Mouse (Mus musculus): Measurements from ENCODE around the gene Syt6. TPM values are rescaled to one million over a fixed set of nuclear protein-coding genes. Genes with fewer than 3 reads are reported as not detected.
"Not testable (repeated sequence)": the region's sequence is repeated elsewhere in the genome, so short reads cannot be mapped to it uniquely, and the experiment has no call there.

Gene Syt6
- polyA plus RNA-seq, 1 experiment from 2014 or later, result 0.62 TPM

- H3K4me3 ChIP-seq (ENCODE audit: low read length), result no peak overlapping the region
- 66% methylated on average over 7 of the region's 7 CpGs for WGBS
- no peaks in the 10 kb centered on the region for H3K9me3 ChIP-seq (ENCODE audit: control insufficient read depth, low read length)
- no peak for ATAC-seq
- H3K4me2 ChIP-seq (ENCODE audit: low read depth, low read length), result no peak overlapping the region
- H3K27ac ChIP-seq (ENCODE audit: low read length), result no peak overlapping the region
- no peaks in the 10 kb centered on the region for H3K36me3 ChIP-seq (ENCODE audit: control insufficient read depth, insufficient read depth, low read length)
- H3K9ac ChIP-seq (ENCODE audit: low read depth, low read length), result no peak overlapping the region
- no peaks in the 10 kb centered on the region for H3K27me3 ChIP-seq (replicated peaks; ENCODE audit: control insufficient read depth, insufficient read depth, low read length)
- no peaks in the 10 kb centered on the region for H3K4me1 ChIP-seq (ENCODE audit: control insufficient read depth, insufficient read depth, low read length)
These were observed 58.1 kb downstream of the Syt6 start for GRCm38 (mm10) chr3:103633124-103633523.

GRCm38 (mm10) chr3:103633831-103634230, 58.8 kb downstream of the Syt6 start:
- ATAC-seq, result no peak
- H3K36me3 ChIP-seq (ENCODE audit: control insufficient read depth, insufficient read depth, low read length), result no peaks in the 10 kb centered on the region
- H3K9me3 ChIP-seq (ENCODE audit: control insufficient read depth, low read length), result no peaks in the 10 kb centered on the region
- no peaks in the 10 kb centered on the region for H3K4me1 ChIP-seq (ENCODE audit: control insufficient read depth, insufficient read depth, low read length)
- WGBS, result 63% methylated on average over 4 of the region's 4 CpGs
- no peak overlapping the region for H3K27ac ChIP-seq (ENCODE audit: low read length)
- no peak overlapping the region for H3K4me3 ChIP-seq (ENCODE audit: low read length)
- H3K9ac ChIP-seq (ENCODE audit: low read depth, low read length), result no peak overlapping the region
- no peaks in the 10 kb centered on the region for H3K27me3 ChIP-seq (replicated peaks; ENCODE audit: control insufficient read depth, insufficient read depth, low read length)
- H3K4me2 ChIP-seq (ENCODE audit: low read depth, low read length), result no peak overlapping the region

DNA sequence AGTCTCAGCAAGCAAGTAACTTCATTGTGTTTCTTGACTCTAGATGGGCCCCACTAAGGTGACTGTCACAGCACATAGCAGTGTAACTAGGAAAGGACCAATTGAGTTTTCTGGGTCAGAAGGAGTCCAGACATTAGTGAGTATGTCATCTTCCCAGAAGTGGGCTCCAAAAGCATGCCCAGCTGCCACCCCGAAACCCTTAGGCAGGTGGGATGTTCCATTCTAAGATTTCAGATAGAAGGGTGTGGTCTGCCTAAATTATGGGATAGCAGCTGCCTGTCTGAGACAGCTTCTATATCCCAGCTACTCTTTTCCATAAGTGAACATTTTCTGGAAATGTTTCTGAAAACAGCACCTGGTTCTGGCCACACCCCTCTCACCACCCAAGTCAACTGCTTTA, 59.2 kb downstream of the Syt6 start:
- Histone ChIP-seq H3K4me2 (ENCODE audit: low read depth, low read length) (no peak overlapping the region), H3K4me1 (ENCODE audit: control insufficient read depth, insufficient read depth, low read length) (no peaks in the 10 kb centered on the region), H3K9ac (ENCODE audit: low read depth, low read length) (no peak overlapping the region), H3K9me3 (ENCODE audit: control insufficient read depth, low read length) (no peaks in the 10 kb centered on the region), H3K36me3 (ENCODE audit: control insufficient read depth, insufficient read depth, low read length) (no peaks in the 10 kb centered on the region), H3K27me3 (replicated peaks; ENCODE audit: control insufficient read depth, insufficient read depth, low read length) (no peaks in the 10 kb centered on the region), H3K4me3 (ENCODE audit: low read length) (no peak overlapping the region), H3K27ac (ENCODE audit: low read length) (no peak overlapping the region)
- 89% methylated on average over 1 of the region's 1 CpGs for WGBS
- no peak for ATAC-seq

- Histone ChIP-seq H3K9me3 (ENCODE audit: control insufficient read depth, low read length) (no peaks in the 10 kb centered on the region), H3K27me3 (replicated peaks; ENCODE audit: control insufficient read depth, insufficient read depth, low read length) (no peaks in the 10 kb centered on the region), H3K4me2 (ENCODE audit: low read depth, low read length) (no peak overlapping the region), H3K4me3 (ENCODE audit: low read length) (no peak overlapping the region), H3K9ac (ENCODE audit: low read depth, low read length) (no peak overlapping the region), H3K27ac (ENCODE audit: low read length) (no peak overlapping the region), H3K36me3 (ENCODE audit: control insufficient read depth, insufficient read depth, low read length) (no peaks in the 10 kb centered on the region), H3K4me1 (ENCODE audit: control insufficient read depth, insufficient read depth, low read length) (no peaks in the 10 kb centered on the region)
- WGBS, result 87% methylated on average over 1 of the region's 1 CpGs
- ATAC-seq, result no peak
These were observed 62.6 kb downstream of the Syt6 start for GRCm38 (mm10) chr3:103637641-103638040.

- no peak overlapping the region for H3K9ac ChIP-seq (ENCODE audit: low read depth, low read length)
- no peak overlapping the region for H3K27ac ChIP-seq (ENCODE audit: low read length)
- no peaks in the 10 kb centered on the region for H3K9me3 ChIP-seq (ENCODE audit: control insufficient read depth, low read length)
- no peaks in the 10 kb centered on the region for H3K36me3 ChIP-seq (ENCODE audit: control insufficient read depth, insufficient read depth, low read length)
- no peaks in the 10 kb centered on the region for H3K27me3 ChIP-seq (replicated peaks; ENCODE audit: control insufficient read depth, insufficient read depth, low read length)
- H3K4me3 ChIP-seq (ENCODE audit: low read length), result no peak overlapping the region
- 66% methylated on average over 8 of the region's 8 CpGs for WGBS
- H3K4me1 ChIP-seq (ENCODE audit: control insufficient read depth, insufficient read depth, low read length), result no peaks in the 10 kb centered on the region
- no peak overlapping the region for H3K4me2 ChIP-seq (ENCODE audit: low read depth, low read length)
- ATAC-seq, result no peak
These were observed 65.3 kb downstream of the Syt6 start for GRCm38 (mm10) chr3:103640226-103640803.

DNA sequence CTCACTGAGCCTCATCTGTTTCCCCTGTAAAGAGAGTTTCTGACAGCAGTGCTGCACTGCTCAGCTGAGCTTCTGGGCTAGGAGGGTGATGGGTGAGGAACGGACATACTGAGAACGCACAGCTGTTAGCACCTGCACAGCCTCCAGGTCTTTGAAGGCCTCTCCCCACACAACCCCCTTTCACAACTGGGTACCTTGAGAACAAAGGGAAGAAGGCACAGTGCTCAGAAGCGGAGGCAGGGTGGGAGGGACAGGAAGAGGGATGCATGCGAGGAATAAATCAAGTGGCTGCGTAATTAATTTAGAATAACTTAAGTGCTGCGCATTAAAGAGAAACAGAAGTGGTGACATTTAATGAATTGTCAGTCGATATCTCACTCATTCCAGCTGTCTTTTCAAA, 66.3 kb downstream of the Syt6 start:
- no peak overlapping the region for H3K4me2 ChIP-seq (ENCODE audit: low read depth, low read length)
- H3K4me3 ChIP-seq (ENCODE audit: low read length), result no peak overlapping the region
- 46% methylated on average over 7 of the region's 7 CpGs for WGBS
- no peak for ATAC-seq
- H3K36me3 ChIP-seq (ENCODE audit: control insufficient read depth, insufficient read depth, low read length), result no peaks in the 10 kb centered on the region
- H3K4me1 ChIP-seq (ENCODE audit: control insufficient read depth, insufficient read depth, low read length), result no peaks in the 10 kb centered on the region
- no peak overlapping the region for H3K9ac ChIP-seq (ENCODE audit: low read depth, low read length)
- H3K27me3 ChIP-seq (replicated peaks; ENCODE audit: control insufficient read depth, insufficient read depth, low read length), result no peaks in the 10 kb centered on the region
- no peaks in the 10 kb centered on the region for H3K9me3 ChIP-seq (ENCODE audit: control insufficient read depth, low read length)
- no peak overlapping the region for H3K27ac ChIP-seq (ENCODE audit: low read length)

GRCm38 (mm10) chr3:103645968-103646367, 70.9 kb downstream of the Syt6 start, which contains the start of gene Atg4a-ps:
TSS of gene Atg4a-ps (minus strand) at chr3:103646068.
- H3K36me3 ChIP-seq (ENCODE audit: control insufficient read depth, insufficient read depth, low read length); H3K4me2 ChIP-seq (ENCODE audit: low read depth, low read length); H3K4me3 ChIP-seq (ENCODE audit: low read length); H3K9ac ChIP-seq (ENCODE audit: low read depth, low read length); H3K27me3 ChIP-seq (replicated peaks; ENCODE audit: control insufficient read depth, insufficient read depth, low read length); H3K9me3 ChIP-seq (ENCODE audit: control insufficient read depth, low read length); ATAC-seq; H3K27ac ChIP-seq (ENCODE audit: low read length); H3K4me1 ChIP-seq (ENCODE audit: control insufficient read depth, insufficient read depth, low read length): not testable (repeated sequence)
- WGBS, result 84% methylated on average over 2 of the region's 2 CpGs

- 72% methylated on average over 11 of the region's 11 CpGs for WGBS
- ATAC-seq, result no peak
- H3K27ac ChIP-seq (ENCODE audit: low read length), result no peak overlapping the region
These were observed 72.3 kb downstream of the Syt6 start for GRCm38 (mm10) chr3:103647164-103647867.

GRCm38 (mm10) chr3:103648486-103648885, 73.5 kb downstream of the Syt6 start:
- H3K27me3 ChIP-seq (replicated peaks; ENCODE audit: control insufficient read depth, insufficient read depth, low read length), result no peaks in the 10 kb centered on the region
- H3K4me1 ChIP-seq (ENCODE audit: control insufficient read depth, insufficient read depth, low read length), result no peaks in the 10 kb centered on the region
- no peak for ATAC-seq
- no peaks in the 10 kb centered on the region for H3K9me3 ChIP-seq (ENCODE audit: control insufficient read depth, low read length)
- no peak overlapping the region for H3K4me2 ChIP-seq (ENCODE audit: low read depth, low read length)
- no peak overlapping the region for H3K27ac ChIP-seq (ENCODE audit: low read length)
- no peak overlapping the region for H3K4me3 ChIP-seq (ENCODE audit: low read length)
- no peak overlapping the region for H3K9ac ChIP-seq (ENCODE audit: low read depth, low read length)
- 62% methylated on average over 4 of the region's 4 CpGs for WGBS
- no peaks in the 10 kb centered on the region for H3K36me3 ChIP-seq (ENCODE audit: control insufficient read depth, insufficient read depth, low read length)

More at GRCm38 (mm10) chr3:103647164-103647867, 72.3 kb downstream of the Syt6 start:
- Histone ChIP-seq H3K27me3 (replicated peaks; ENCODE audit: control insufficient read depth, insufficient read depth, low read length) (no peaks in the 10 kb centered on the region), H3K36me3 (ENCODE audit: control insufficient read depth, insufficient read depth, low read length) (no peaks in the 10 kb centered on the region), H3K4me3 (ENCODE audit: low read length) (no peak overlapping the region), H3K9me3 (ENCODE audit: control insufficient read depth, low read length) (no peaks in the 10 kb centered on the region), H3K4me2 (ENCODE audit: low read depth, low read length) (no peak overlapping the region), H3K9ac (ENCODE audit: low read depth, low read length) (no peak overlapping the region), H3K4me1 (ENCODE audit: control insufficient read depth, insufficient read depth, low read length) (no peaks in the 10 kb centered on the region)
